Mouse (Mus musculus): ENCODE measurements around the gene Itgav.
"Not testable (repeated sequence)": the region's sequence is repeated elsewhere in the genome, so short reads cannot be mapped to it uniquely, and the experiment has no call there.

Itgav gene

DNA sequence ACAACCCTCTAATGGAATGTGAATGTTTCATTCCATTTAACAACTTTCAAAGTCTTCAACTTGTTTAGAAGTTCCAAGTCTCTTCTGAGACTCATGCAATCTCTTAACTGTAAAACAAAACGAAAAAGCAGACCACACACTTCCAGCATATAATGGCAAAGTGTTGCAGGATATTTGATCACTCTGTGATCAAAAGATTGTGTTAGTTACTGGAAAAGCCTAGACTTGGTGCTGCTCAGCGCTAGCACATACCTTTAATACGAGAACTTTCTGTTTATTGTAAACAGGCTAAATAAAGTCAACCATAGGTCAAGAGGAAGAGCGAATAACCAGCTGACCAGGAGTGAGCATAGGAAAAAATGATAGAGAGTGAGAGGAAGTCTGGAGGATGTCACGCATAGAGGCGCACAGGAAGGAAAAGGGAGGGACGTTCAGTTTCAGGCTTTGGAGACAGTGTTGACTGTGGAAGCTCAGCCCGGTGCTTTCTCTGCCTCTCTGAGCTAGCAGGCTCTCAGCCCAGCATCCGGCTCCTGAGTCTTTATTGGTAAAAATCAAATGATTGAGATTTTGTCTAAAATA is 18.5 kb upstream of the Itgav start:
- in situ Hi-C loops (cut with MboI, MseI) = no loop called here

DNA sequence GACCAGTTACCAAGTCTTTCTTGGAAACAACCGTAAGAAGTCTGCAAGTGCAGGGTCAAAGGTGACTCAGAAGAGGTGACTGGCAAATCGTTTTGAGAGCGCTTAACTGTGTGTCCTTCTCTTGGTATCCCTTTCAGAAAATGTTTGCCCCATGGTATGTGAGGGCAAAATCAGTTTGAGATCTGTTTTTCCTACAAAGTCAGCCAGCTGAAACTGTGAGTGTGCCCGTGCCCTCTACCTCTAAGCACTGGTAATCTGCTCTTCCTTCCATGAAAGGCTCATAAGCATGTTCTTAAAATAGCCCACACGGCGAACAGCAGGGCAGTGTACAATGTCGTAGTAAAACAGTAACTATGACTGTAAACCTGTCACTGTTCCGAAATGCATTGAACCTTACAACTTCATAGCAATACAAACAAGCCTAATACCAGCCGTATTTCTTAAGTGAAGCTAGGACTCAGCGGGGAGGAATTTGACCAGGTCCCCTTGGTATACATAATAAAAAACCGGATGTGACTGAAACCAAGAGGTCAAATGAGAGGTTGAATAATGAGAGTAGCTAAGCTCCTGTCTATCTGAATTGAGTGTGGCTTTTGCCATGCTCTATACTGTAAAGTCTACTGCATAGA is 14.2 kb upstream of the Itgav start:
- in situ Hi-C loops (cut with MboI, MseI) = no loop called here

DNA sequence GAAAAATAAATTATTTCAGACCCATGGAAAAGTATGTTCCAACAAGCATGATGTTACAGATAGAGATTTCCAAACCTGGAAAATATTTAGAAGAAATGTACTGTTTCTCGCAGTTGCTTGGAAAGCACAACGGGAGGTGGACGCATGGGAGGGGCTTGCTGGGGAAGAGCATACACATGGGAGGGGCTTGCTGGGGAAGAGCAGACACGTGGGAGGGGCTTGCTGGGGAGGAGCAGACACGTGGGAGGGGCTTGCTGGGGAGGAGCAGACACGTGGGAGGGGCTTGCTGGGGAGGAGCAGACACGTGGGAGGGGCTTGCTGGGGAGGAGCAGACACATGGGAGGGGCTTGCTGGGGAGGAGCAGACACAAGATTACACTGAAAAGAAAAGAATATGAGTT is 10.9 kb upstream of the Itgav start:
- in situ Hi-C loops (cut with MboI, MseI) = not testable (repeated sequence)

DNA sequence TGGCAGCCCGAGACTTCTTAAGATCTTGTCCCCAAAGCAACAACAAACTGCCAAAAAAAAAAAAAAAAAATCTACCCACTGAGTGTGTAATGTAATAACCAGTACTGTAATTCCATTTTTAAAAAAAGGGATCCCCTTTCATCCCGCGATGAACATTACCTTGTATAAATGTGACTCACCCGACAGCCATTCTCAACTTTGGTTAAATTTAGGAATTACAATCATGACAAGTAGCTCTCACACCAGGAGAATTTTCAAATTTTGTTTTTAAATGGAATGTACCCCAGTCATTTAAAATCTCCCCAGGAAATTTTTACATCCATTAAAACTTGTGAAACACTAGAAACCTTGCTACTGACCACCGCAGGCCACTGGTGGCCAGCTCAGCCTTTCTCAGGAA is 10.3 kb upstream of the Itgav start:
- in situ Hi-C loops (cut with MboI, MseI) = no loop called here

DNA sequence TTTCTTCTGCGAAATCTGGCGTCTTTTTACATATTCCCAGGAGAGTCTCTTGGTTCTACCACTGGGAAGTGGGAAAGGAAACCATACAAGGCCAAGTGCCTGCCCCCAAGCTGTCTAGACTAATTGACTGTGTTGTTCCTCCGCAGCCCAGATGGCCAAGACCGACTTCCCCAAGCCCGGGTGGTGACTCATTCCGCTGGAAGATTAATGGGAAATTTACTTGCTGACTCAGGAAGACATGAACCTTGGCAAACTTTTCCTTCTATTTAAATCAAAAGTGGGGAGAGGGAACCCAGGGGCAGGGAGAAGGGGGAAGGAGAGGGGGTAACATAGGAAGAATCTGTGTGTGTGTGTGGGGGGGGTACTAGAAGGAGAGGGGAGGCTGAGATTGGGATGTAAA is 9.4 kb upstream of the Itgav start:
- in situ Hi-C loops (cut with MboI, MseI) = no loop called here

DNA sequence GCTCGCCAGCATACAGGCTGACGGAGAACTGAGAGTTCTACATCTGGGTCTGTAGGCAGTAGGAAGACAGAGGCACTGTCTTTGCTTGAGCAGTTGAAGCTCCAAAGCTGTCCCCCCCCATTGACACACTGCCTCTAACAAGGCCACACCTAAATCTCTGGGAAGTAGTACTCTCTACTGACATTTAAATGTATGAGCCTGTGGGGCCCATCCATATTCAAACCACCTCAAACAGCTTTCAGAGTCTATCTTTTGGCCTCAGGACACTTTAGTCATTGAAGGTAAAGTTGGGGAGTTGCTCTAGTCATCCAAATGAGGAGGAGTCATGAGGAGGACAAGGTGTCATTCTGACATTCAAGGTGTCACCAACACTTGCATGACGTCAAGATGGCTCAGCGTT is 5.9 kb upstream of the Itgav start:
- in situ Hi-C loops (cut with MboI, MseI) = no loop called here

DNA sequence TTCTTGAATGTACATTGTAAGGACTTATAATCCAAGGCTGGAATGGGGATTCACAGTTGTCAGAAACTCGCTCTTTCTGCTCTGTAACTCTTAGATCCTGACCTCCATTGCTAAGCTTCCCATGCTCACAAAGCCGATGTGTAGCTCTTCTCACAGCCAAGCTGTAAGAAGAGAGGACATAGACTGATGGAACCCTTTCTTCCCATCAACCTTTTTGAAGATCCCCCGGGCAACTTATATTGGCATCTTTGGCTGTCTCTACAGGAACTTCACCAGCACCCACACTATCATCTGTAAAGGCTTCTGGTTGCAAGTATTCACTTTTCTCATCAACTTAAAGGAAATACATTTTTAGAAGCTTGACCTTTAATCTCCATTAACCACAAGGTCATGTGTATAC is 2.6 kb upstream of the Itgav start:
- in situ Hi-C loops (cut with MboI, MseI) = no loop called here

DNA sequence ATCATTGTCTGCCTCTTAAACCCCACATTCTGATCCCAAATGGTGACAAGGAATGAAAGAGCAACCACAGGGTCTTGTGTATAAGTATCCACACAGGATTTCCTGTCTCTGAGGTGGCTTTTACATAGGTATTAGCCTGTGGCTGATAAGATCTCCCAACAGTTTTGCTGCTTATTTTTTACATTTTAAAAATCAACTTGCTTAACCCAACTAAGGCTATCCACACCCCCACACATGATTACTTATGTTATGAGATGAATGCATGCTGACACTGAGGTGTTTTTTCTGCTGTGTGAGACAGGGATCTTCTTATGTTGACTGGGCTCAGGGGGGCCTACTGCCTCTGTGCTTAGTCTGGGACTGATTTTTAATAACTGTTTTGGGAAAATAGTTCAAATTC is 1.3 kb upstream of the Itgav start:
- in situ Hi-C loops (cut with MboI, MseI) = no loop called here

DNA sequence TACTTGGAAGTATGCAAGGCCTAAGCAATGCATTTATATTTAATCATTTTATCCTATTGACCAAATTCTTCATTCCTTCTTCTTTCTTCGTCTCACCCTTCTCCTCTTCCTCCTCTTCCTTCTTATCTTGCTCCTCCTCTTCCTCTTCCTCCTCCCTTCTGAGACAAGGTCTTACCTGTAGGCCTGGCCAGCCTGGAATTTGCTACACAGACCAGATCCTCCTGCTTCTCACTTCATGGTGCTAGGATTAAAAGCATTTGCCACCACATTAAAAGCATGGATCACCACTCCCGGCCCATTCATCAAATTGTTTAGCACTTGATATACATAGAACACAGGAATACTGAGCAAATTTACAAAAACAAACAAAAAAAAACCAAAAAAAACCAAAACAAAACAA is 851 bp upstream of the Itgav start:
- in situ Hi-C loops (cut with MboI, MseI) = no loop called here

DNA sequence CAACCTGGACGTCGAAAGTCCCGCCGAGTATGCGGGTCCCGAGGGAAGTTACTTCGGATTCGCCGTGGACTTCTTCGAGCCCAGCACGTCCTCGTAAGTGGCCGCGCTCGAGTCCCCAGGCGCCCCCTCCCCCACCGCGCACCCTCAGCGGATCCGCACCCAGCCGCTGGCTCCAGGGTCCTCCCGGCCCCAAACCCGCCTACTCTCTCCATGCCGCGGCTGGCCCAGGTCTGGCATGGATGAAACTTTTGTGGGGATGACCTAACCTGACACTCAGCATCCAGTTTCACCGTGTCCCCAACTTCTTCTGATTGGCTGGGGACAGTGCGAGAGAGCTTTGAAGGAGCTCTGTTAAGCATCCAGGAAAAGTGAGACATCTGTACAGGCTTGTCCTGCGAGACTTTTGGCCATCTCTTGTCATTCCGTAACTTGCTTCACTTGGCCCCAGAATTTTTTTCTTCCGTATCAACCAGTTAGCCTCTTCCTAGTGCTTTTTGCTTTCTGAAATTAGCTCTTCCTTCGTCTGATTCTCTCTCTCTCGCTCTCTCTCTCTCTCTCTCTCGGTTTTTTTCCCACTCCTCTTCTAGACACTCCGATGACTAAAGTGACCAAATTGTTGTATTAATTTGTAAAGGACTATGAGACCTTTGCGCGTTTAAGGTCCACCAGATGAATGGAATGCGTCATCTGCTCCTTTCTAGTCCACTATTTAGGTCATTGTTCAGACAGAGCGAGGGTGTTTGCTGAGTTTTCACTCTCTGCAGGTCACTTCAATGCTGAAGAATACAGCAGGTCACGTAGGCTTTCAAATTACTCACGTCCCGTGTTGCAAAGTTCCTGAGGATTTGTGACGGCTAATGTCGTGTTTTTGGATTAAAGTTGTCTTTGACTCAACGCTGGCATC is 882 bp downstream of the Itgav start:
- in situ Hi-C loops (cut with MboI, MseI) = loop anchor here in 1 of 2 experiments (5.0 kb wide), 2 partner anchors 78 to 497 kb away; no protein-coding TSS in a partner anchor

DNA sequence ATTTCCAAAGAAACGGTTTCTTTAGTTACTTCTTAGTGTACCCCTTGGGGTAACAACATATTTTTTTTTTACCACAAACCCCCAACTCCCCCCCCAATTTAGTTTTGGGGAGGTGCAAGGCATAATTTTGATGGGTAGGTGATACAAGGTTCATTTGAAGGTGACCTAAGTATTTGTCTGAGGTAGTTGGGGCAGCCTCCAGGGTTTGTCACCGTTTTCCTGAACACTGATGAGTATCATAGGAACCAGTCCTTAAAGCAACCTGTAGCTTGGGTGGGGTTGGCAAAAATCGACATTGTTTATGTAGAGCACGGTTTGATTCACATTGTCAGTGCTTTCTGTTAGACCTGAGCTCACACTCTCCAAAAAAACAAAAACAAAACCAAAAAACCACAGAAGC is 1.6 kb downstream of the Itgav start:
- in situ Hi-C loops (cut with MboI, MseI) = loop anchor here in 1 of 2 experiments (5.0 kb wide), 2 partner anchors 78 to 497 kb away; no protein-coding TSS in a partner anchor

DNA sequence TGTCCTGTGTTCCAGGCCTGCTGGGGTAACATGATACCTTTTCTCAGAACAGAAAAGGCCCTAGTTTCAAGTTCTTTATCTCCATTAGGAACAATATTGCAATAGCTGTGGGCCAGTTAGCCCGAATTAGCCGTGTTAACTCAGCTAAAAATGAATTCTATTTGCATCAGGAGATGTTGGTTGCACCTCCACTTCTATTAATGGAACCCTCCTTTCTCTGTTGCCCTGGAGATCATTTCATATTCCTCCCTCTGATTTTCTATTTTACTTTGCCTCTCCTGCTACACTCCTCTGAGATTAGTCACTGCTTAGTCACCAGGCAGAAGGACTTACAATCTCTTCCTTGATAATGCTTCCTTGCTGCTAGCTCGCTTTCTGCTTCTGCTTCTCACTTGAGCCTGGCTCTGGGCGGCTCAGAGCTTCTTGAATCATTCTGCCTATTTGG is 4.1 kb downstream of the Itgav start:
- in situ Hi-C loops (cut with MboI, MseI) = loop anchor here in 1 of 2 experiments (5.0 kb wide), 2 partner anchors 81 to 494 kb away; no protein-coding TSS in a partner anchor

DNA sequence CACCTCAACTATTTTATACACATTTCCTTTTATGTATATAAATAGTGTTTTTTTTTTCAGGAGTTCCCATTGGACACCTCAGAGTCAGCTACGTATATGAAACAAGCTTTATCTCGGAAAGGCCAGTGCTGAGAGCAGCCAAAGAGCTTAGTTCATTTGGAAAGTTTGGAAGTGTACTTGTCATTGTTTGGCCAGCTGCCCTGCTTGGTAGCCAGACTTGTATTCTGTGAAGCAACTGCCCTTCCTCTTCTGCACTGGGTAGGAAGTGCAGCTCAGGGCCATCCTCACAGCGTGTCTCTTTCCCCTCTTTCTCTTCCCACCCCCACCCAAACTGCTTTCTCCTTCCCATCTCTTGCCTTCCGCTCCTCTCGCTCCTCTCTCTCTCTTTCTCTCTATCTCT is 5.1 kb downstream of the Itgav start:
- in situ Hi-C loops (cut with MboI, MseI) = loop anchor here in 1 of 2 experiments (5.0 kb wide), 2 partner anchors 82 to 493 kb away; no protein-coding TSS in a partner anchor

DNA sequence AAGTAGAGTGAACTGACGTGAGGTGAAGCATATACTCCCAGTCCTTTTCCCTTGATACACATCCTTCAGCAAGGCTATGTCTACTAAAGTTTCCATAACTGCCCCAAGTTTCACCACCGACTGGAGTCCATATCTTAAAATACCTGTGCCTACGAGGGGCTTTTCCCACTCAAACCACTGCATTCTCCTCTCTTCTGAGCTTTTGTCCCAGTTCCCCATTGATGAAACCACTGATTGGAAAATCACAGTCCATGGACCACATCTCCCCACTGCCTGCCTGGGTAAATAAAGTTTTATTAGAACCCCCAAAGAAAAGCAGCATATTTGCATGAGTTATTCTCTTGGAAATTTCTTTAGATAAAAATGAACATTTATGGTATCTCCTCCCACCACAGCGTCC is 8.7 kb downstream of the Itgav start:
- in situ Hi-C loops (cut with MboI, MseI) = no loop called here

DNA sequence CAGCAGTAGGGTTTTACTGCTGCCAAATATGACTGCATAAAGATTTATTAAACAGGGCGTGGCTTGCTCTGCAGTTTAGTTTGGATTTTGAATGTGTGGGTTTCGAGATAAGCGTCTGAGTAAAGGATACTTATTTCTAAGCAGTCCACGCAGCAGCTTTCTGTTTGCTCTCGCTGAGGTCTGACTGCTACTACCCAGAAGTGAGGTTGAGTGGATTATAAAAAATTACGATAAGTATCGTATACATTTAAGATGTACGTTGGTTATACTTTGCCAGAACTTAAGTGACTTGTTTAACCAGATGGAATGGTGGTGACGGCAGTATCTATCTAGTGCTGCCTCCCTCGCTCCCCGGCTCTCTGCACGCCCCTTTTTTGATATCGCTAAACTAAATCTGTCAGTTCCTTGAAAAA is 9.8 kb downstream of the Itgav start:
- in situ Hi-C loops (cut with MboI, MseI) = no loop called here

DNA sequence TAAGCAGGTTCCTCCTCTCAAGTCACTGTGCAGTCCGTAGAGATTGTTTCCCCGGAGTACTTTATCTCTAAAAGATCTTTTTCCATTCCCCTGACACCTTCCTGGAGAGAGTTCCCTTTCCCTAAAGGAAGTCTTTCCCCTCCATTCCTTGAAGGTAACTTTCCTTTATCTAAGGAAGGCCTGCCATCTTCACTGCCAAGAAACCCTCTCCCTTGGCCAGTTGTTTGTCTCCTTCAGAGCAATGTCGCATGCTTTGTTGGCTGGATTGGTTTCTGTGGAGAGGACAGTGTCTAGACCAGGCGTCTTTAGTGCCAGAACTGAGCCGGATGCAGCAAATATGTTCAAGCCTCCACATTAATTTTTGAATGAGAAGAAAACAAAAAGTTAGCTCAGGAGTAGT is 11.1 kb downstream of the Itgav start:
- in situ Hi-C loops (cut with MboI, MseI) = no loop called here

DNA sequence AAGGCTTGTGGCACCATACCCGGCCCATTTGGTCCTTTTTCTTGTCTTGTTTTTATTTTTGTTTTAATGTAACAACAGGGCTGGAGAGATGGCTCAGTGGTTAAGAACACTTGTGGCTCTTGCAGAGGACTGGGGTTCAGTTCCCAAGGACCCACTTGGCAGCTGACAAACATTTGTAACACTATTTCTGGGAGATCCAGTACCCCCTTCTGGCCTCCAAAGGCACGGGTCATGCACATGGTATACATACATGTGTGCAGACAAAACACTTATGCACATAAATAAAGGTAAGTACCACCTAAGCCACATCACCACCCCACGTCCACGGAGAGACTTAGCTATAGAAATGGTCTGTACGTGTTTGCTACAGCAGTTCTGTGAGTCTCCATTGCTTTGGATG is 12.6 kb downstream of the Itgav start:
- in situ Hi-C loops (cut with MboI, MseI) = no loop called here

DNA sequence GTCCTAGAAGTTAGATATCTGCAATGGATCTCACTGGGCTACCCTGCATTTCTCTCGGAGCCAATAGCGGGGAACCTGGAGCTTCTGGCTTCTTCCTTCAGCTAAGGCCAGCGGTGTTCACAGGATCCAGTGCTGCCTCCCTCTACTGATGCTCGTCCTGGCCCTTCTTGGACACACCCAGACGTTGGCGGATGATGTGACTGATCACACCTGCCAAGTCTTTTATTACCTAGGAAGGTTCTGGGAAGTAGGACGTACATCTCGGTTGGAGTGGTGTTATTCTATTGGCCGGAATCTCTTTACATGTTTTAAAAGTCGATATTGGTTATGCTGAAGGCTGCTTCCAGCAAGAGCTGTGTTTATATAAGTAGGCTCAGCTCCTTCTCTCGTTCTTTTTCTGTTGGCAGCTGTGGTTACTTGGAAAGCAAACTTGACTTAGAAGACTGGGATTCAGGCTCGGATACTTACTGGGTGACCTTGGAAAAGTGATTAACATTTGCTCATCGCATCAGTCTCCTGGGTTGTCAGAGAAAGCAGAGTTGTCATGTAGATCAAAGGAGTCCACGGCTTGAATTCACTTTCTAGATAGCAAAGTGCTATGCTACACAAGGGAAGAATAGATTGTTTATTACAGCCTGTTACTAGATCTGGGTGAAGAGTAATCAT is 14.5 kb downstream of the Itgav start:
- in situ Hi-C loops (cut with MboI, MseI) = no loop called here

DNA sequence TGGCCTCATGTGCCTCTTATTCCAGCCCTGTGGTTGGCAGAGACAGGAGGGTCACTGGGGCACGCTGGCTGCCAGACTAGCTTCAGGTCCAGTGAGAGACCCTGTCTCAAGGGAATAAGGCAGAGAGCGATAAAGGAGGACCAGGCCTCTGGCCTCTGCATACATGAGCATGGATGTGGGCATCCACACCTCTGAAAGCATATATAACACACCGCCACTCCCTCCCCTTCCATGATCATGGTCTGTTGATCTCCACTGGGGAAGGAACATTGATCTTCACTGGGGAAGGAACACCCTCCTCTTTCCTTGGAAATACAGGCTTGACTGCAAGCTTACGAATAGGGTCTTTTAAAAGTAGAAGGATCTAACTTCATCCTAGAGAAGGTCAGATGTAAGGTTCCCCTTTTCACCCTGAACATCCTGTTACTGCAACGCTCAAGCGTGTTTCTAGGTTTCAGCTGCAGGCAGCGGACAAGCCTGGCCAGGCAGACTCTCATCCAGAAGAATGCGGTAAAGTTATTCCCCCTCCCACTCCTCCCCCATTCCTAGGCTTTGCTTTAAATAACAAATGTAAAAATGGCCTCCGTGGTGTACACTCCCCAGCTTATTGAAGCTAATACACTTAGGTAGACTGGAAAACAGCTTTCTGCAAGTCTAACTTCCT is 15.4 kb downstream of the Itgav start:
- in situ Hi-C loops (cut with MboI, MseI) = no loop called here

DNA sequence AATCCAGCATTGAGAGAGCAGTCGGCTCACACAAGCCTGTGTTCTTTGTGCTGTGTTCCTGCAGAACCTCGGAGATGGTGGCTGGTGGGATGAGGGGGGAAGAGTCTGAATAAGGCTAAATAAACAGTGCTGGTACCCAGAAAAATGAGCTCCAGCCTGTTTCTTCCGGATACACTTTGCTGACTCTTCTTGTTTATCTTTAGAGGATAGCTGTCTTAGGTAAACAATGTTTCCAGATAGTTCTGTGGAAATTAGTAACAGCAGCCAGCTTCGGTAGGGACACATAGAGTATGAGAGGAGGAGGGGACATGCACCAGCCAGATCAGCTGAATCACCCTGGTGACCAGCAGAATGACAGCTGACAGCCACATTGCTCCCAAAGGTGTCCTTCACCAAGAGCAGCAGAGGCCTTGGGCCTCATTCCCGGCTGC is 16.4 kb downstream of the Itgav start:
- in situ Hi-C loops (cut with MboI, MseI) = no loop called here

DNA sequence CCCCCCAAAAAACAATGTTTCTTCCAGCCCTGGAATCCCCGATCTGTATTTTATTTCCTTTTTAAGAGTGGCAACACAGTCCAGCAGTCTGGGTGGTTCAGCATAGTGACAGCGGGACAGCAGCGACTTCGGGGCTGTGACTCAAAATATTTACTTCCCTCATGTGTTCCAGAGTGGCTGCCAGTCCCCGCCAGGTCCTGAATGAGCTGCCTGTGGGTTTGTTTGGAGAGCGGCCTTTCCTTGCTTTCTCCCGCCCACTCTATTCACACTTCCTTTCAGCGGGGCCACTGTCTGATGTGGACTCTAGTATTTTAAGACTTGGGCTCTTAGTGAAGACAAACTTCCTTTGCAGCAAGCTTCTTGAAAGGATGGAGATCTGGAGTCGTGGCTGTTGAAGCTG is 18.0 kb downstream of the Itgav start:
- in situ Hi-C loops (cut with MboI, MseI) = no loop called here

All from T-helper 17 cell (primary cell).